In the genomic region with DNA sequence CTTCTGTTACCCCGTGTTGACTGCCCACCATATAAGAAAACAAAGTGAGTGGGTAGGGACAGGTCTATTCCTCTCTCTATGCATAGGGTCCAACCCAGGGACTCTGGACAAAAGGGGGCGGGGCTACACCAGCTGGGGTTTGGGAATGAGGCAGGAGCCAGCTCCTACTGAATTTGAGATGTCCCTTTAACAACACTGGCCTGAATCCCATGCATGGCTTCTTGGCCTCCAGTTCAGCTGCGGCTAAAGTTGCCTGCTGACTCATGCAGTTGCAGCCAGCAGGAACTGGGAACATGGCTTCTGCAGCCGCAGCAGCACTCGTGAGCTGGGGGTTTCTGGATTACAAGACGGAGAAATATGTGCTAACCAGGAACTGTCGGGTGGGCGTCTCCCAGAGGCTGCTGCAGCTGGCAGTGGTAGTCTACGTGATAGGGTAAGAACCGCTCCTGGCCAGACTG, we compare ENCODE assay signal across 7 mouse cellular contexts. TPM values are rescaled to one million over a fixed set of nuclear protein-coding genes. Genes with fewer than 3 reads are reported as not detected.
DNase-seq lines count a peak whose midpoint lies in the region; ATAC-seq and TF ChIP-seq lines count a peak whose summit lies in the region.

A gene (plus strand): TSS at position 135 of the 458 bp plus-strand sequence.

- no peaks in the 10 kb centered on the region for H3K36me3 ChIP-seq in intestine, embryonic 16.5 days (ENCODE audit: control insufficient read depth, insufficient read depth, low read length)
- no peaks in the 10 kb centered on the region for H3K36me3 ChIP-seq in lung, embryonic 15.5 days

- no peaks in the 10 kb centered on the region for H3K9me3 ChIP-seq in intestine, embryonic 16.5 days (ENCODE audit: control insufficient read depth, low read length)
- no peaks in the 10 kb centered on the region for H3K9me3 ChIP-seq in lung, embryonic 15.5 days

- H3K4me2 ChIP-seq in intestine, embryonic 16.5 days (ENCODE audit: low read depth, low read length), result peak within 1 kb of the TSS; percentile 68
- H3K4me2 ChIP-seq in lung, embryonic 15.5 days, result peak within 1 kb of the TSS; percentile 51

- peak within 1 kb of the TSS; percentile 58; the same call in 1 of the 2 replicates for H3K27ac ChIP-seq in cortical plate, adult 2 months (ENCODE audit: insufficient read depth, low read length)
- H3K27ac ChIP-seq in intestine, embryonic 16.5 days (ENCODE audit: low read length), result peak within 1 kb of the TSS; percentile 65
- peak within 1 kb of the TSS; percentile 85 for H3K27ac ChIP-seq in lung, embryonic 15.5 days
- no peak within 1 kb of the TSS for H3K27ac ChIP-seq in cerebellum, adult 2 months (ENCODE audit: insufficient read depth, low read length)

- H3K4me3 ChIP-seq in cortical plate, adult 2 months (ENCODE audit: insufficient read depth, low read length), result peak within 1 kb of the TSS; percentile 4; the same call in 1 of the 2 replicates
- peak within 1 kb of the TSS; percentile 33 for H3K4me3 ChIP-seq in intestine, embryonic 16.5 days (ENCODE audit: low read length)
- peak within 1 kb of the TSS; percentile 30 for H3K4me3 ChIP-seq in lung, embryonic 15.5 days
- H3K4me3 ChIP-seq in cerebellum, adult 2 months (replicated peaks; ENCODE audit: insufficient read depth, low read depth, low read length), result no peak within 1 kb of the TSS

- peak; percentile 79 for DNase-seq in MN1 (ENCODE audit: low spot score)
- DNase-seq in ovary, adult 18-20 months (ENCODE audit: low spot score), result peak; percentile 31
- no peak for DNase-seq in cerebellum, adult 2 months

- peaks cover 15% of the 10 kb centered on the region; the same call in 1 of the 2 replicates for H3K4me1 ChIP-seq in cortical plate, adult 2 months (ENCODE audit: control insufficient read depth, insufficient read depth, low read length)
- peaks cover 35% of the 10 kb centered on the region for H3K4me1 ChIP-seq in intestine, embryonic 16.5 days (ENCODE audit: control insufficient read depth, insufficient read depth, low read length)
- H3K4me1 ChIP-seq in lung, embryonic 15.5 days, result peaks cover 40% of the 10 kb centered on the region
- no peaks in the 10 kb centered on the region; the same call in 1 of the 2 replicates for H3K4me1 ChIP-seq in cerebellum, adult 2 months (ENCODE audit: control insufficient read depth, insufficient read depth, low read length)

- ATAC-seq in granulocyte monocyte progenitor cell, adult 5-6 weeks (replicated peaks; ENCODE audit: poor library complexity, severe bottlenecking), result peak; percentile 74
- peak; percentile 43 for ATAC-seq in intestine, embryonic 16.5 days
- ATAC-seq in lung, embryonic 15.5 days (ENCODE audit: borderline replicate concordance, extremely low read depth, low FRiP score, low TSS enrichment), result peak; percentile 43; the same call in 1 of the 2 replicates

- H3K9ac ChIP-seq in intestine, embryonic 16.5 days (ENCODE audit: low read depth, low read length), result peak within 1 kb of the TSS; percentile 52
- peak within 1 kb of the TSS; percentile 24; the same call in 1 of the 2 replicates for H3K9ac ChIP-seq in lung, embryonic 15.5 days

- no peak for TF ChIP-seq CTCF in cortical plate, adult 2 months (IDR thresholded peaks at IDR 0.05; ENCODE audit: extremely low read depth, insufficient read depth, low read length)
- no peak for TF ChIP-seq CTCF in cerebellum, adult 2 months (IDR thresholded peaks at IDR 0.05; ENCODE audit: borderline replicate concordance, insufficient read depth, low read depth, low read length)

- 0 out of 2 replicates have a peak, but pooled peaks have one; percentile 20 for TF ChIP-seq POLR2A in cortical plate, adult 2 months (IDR thresholded peaks at IDR 0.05; ENCODE audit: extremely low read depth, insufficient read depth, low read length)
- TF ChIP-seq POLR2A in cerebellum, adult 2 months (IDR thresholded peaks at IDR 0.05; ENCODE audit: borderline replicate concordance, insufficient read depth, low read length), result no peak

- no peaks in the 10 kb centered on the region for H3K27me3 ChIP-seq in intestine, embryonic 16.5 days (replicated peaks; ENCODE audit: control insufficient read depth, insufficient read depth, low read length)
- H3K27me3 ChIP-seq in lung, embryonic 15.5 days, result no peaks in the 10 kb centered on the region; the same call in 1 of the 2 replicates
- no peaks in the 10 kb centered on the region for H3K27me3 ChIP-seq in cerebellum, adult 2 months (ENCODE audit: control insufficient read depth, insufficient read depth, low read length)

- 6% methylated on average over 10 of the region's 10 CpGs for WGBS in intestine, embryonic 16.5 days
- 2% methylated on average over 10 of the region's 10 CpGs for WGBS in lung, embryonic 15.5 days
- WGBS in cerebellum, adult 2 months, result 7% methylated on average over 10 of the region's 10 CpGs

RNA-seq across cellular contexts. Expression of the gene that starts here (rescaled TPM):
- 2.9 and 3.2 TPM in 2 replicates for polyA plus RNA-seq in cortical plate, adult 2 months (2012; rRNA removed)
- total RNA-seq in granulocyte monocyte progenitor cell, adult 5-6 weeks (2014; fragmentation: Nextera tagmentation), result not detected in 2 replicates
- not detected in 2 replicates for total RNA-seq in granulocyte monocyte progenitor cell, adult 5-6 weeks (2017)
- polyA plus RNA-seq in intestine, embryonic 16.5 days (2015; fragmentation: Nextera tagmentation; extraction: Ambion mirVana), result 0.48 and 1.1 TPM in 2 replicates
- 1.2 and 1.7 TPM in 2 replicates for polyA plus RNA-seq in lung, embryonic 15.5 days (2015; fragmentation: Nextera tagmentation; extraction: Ambion mirVana)
- 4.8 and 6.5 TPM in 2 replicates for polyA plus RNA-seq in cerebellum, adult 2 months (2012; rRNA removed)

Comparison
In these comparisons a context has a peak if more than half of its experiments do, and no peak if none do; other contexts are left out.
1. Peak in ATAC-seq in granulocyte monocyte progenitor cell, adult 5-6 weeks; RNA of the gene not detected or under 1 TPM.
2. DNase-seq: peak in MN1 (single experiment) and ovary, adult 18-20 months (single experiment); none in cerebellum, adult 2 months (0 of 2).
3. Peak in every context shown above with its lines, with median percentiles within 50 percentile points of each other: ATAC-seq.